Mouse (Mus musculus) regulatory T cell (primary cell): ENCODE measurements around the gene Nf1.
"Not testable (repeated sequence)": the region's sequence is repeated elsewhere in the genome, so short reads cannot be mapped to it uniquely, and the experiment has no call there.

Experiments
- in situ Hi-C: fragments of 300-600 bp; cut with MboI, MseI; formaldehyde crosslinking; loops from one replicate; pipeline ENCODE4 v1.15.1; 2025; ENCODE audit warnings: high pct_unique_total_duplicates

The Nf1 gene

DNA sequence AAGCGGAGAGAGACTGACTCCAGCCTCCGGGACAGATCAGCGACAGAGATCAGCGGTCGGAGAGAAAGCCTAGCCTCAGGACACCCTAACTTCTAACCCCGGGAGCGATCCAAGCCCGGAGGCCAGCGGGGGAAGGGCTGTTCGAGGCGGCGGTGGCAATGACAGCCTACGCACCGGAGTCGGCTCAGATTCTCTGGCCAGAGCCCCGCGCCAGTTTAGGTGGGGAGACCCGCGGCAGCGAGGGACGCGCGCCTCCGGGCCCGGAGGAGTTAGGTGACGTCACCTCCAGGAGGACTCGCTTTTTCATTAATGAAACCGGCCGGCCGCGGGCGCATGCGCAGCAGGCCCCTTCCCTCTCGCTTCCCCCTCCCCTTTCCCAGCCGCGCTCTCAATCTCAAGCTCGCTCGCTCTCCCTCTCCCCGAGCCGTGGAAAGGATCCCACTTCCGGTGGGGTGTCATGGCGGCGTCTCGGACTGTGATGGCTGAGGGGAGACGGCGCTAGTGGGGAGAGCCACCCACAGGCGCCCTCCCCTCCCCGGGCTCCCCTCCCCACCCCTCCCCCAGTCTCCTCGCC lies at the start of gene Nf1:
Gene Nf1, plus strand, starts transcription at position 460 of the 574 bp plus-strand sequence.
- in situ Hi-C loops, result no loop called here

DNA sequence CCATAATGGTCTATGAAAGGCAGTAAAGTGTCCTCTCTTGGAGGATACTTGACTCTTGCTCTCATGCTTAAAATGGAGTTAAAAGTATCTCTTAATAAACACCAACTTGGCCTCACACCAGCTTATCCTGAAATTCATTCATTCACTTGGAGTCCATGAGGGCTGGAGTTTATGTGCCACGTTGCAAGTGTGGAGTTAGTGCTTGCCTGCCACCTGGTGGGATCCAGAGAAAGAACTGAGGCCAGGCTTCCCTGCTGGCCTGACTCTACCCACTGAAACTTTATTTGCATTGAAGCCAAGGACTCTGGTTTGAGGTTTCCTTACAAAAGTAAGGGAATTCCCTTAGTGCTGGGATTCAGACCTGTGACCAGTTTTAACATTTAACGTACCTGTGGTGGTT lies 49.0 kb upstream of the Nf1 start:
- in situ Hi-C loops, result loop anchor here (5.0 kb wide), 1 partner anchor 63 kb away; no protein-coding TSS in a partner anchor

DNA sequence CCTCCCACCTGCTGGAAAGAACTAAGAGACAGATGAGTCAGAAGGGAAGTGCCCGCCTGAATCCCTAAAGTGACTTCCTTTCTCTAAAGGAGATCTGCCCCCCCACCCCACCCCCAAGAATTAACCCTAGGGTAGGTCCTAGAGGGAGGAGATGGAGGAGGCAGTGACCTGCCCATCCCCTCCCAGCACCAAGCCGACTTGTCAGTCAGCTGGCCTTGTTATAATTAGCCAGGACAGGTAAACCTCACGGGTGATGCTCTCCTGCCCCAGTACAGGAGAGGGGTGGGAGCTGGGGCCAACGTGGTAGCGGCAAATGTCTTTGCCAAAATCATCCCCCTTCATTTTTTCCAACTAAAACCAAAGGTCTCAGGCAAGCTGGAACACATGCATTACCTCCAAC lies 47.8 kb upstream of the Nf1 start:
- in situ Hi-C loops, result loop anchor here (5.0 kb wide), 1 partner anchor 64 kb away; no protein-coding TSS in a partner anchor

DNA sequence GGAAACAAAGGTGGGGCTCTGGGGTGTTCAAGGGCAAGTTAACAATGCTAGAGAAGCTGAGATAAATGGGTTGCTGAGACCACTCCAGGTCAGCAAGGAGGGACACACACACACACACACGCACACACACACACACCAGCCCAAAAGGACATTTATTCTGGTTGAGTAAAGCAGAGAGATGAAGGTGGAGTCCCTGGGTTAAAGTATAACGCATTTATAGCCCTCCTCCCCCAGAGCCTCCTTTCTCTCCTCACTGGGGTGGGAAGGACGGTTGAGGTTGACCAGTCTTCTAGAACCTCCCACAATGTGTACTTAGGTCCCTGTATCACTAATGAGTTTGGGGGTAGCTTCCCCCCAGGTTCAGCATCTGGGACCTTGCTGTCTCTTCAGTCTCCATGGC lies 47.4 kb upstream of the Nf1 start:
- in situ Hi-C loops, result loop anchor here (5.0 kb wide), 1 partner anchor 65 kb away; no protein-coding TSS in a partner anchor

DNA sequence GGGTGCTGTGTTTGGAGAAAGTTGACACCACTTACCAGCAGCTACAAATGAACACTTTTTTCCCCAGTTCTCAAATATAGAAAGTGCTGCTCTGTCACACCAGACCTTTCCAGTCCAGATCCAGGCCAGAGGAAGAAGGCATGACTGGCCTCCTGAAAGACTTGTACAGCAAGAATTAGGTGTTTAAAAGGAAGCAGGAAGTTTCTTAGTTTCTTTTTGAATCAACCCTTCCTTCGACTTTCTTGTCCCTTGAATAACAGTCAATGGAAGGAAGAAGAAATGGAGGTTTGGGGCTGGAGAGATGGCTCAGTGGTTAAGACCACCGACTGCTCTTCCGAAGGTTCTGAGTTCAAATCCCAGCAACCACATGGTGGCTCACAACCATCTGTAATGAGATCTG lies 46.5 kb upstream of the Nf1 start:
- in situ Hi-C loops, result loop anchor here (5.0 kb wide), 1 partner anchor 66 kb away; no protein-coding TSS in a partner anchor

DNA sequence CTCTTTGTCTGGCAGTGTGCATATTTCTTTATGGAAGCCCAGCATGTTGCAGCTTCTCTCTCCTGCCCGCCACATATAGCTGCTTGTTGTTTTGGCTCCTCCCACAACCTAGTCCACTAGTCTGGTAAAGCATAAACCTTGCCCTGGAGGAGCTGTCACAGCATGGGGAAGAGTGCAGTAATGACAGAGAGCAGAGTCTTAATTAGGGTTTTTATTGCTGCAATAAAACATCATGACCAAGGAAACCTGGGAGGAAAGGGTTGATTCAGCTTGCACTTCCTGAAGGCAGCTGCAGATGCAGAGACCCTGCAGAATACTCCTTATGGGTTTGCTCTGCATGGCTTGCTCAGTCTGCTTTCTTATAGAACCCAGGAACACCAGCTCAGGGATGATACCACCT lies 45.5 kb upstream of the Nf1 start:
- in situ Hi-C loops, result loop anchor here (5.0 kb wide), 1 partner anchor 67 kb away; no protein-coding TSS in a partner anchor

DNA sequence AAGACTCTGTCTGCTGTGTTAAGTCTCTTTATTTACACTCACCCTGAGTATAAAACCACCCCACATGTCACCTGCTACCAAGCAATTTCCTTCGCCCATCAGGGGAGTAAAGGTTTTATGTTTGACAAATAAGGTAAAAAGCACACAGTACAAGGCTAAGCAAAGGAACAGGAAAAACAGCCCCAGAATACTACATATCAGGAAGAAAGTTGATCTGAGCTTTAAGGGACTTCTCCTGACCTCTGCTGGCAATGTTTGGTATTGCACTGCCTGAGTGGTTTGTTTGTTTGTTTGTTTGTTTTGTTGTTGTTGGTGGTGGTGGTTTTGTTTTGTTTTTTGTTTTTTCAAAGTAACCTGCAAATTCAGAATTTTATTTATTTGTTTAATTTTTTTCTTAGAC lies 43.3 kb upstream of the Nf1 start:
- in situ Hi-C loops, result no loop called here

DNA sequence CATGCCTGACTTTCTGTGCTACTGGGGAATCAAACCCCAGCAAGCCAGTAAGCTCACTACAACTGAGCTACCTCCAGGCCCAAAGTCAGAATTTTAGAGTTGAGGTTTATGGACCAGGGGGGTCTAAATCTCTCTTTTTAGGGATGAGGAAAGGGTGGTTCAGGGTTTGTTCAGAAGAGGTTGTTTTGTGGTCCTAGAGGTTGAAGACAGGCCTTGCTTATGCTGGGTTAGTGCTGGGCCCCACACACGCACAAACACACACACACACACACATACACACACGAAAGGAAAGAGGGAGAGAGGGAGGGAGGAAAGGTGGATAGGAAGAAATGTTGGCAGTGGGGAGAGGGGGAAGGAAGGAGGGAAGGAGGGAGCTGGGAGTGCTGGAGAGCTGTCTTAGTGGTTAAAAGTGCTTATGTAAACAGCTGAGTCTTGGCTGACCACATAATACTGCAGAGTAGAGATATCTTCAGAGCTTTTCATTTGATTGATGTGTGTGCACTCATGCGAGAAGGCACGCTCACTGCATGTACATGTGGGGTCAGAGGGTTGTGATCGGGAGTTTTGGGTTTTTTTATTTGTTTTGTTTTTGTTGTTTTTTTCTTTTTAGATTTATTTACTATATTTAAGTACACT lies 42.5 kb upstream of the Nf1 start, which contains the start of gene Gm9964:
Gene Gm9964, minus strand, starts transcription at position 51 of the 636 bp plus-strand sequence.
- in situ Hi-C loops, result no loop called here

DNA sequence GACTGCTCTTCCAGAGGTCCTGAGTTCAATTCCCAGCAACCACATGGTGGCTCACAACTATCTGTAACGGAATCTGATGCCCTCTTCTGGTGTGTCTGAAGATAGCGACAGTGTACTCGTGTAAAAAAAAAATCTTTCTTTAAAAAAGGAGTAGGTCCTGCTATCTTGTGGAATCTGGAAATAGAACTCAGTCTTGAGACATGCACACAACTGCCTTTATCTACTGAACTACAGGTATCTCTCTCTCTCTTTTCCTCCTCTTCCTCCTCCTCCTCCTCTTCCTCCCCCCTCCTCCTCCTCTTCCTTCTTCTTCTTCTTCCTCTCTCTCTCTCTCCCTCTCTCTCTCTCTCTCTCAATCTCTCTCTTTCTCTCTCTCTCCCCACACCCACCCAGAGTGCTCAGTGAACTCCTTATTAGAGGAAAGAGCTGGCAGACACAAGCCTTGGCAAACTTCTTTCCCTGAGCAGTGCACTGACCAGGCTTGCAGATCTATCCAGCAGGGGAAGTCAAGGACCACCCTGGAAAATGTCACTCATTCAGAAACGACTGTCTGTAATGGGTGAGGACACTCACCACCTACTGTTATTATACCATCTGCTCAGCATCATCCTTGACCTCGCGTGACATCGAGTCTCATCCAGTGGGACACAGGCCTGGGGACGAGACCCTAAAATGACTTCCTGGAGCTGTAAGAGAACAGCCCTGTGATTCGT lies 39.6 kb upstream of the Nf1 start:
- in situ Hi-C loops, result no loop called here

DNA sequence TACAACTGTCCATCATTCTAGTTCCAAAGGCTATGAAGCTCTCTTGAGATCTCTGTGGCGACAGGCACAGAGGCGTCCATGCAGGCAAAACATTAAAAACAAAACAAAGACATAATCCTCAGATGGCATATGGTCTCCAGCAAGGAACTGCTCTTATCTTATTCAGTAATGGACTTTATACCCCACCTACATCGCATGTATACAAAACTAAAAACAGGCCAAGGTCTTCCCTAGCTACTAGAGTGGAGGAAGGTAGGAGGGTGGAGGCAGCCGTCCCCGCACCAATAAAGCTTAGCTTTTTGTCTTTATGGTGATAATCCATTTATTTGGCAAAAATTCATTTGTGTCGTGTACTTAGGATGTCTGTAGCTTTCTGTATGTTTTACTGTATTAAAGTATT lies 36.4 kb upstream of the Nf1 start:
- in situ Hi-C loops, result no loop called here

DNA sequence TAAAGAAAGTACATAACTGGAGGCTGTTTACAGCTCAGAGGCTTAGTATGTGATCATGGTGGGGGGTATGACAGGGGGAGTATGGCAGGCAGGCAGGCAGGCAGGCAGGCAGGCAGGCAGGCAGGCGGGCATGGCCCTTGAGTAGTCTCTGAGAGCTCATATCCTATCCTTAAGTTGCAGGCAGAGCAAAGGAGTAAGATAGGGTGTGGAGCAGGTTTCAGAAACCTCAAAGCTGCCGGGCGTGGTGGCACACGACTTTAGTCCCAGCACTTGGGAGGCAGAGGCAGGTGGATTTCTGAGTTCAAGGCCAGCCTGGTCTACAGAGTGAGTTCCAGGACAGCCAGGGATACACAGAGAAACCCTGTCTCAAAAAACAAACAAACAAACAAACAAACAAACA lies 35.2 kb upstream of the Nf1 start:
- in situ Hi-C loops, result not testable (repeated sequence)

DNA sequence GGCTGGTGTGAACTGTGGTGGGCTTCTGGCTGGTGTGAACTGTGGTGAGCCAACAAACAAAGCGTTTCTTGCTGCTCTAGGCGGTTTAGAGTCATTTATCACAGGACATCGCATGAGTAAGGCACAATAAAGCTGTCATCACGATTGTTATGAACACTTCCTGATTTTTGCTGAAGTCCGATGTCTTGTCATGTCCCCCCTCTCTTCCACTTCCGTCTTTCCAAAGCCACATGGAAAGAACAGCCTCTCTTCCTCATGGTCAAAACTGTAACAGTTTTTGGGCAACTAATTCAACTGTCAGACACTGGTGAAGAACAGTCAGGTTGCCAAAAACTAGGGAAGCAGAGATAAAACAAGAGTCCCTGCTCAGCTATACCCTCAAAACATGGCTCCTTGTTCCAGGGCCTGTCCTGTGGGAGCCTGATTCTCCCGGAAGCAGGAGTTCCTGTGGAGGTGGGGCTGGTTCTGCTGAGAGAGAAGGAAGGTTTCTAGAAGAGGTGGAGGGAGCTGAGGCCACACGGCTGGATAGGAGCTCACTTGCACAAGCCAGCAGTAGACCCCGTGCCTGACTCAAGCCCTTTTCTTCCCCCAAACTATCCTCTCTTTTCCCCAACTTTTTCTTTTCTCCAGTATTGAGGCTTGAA lies 33.7 kb upstream of the Nf1 start:
- in situ Hi-C loops, result no loop called here

DNA sequence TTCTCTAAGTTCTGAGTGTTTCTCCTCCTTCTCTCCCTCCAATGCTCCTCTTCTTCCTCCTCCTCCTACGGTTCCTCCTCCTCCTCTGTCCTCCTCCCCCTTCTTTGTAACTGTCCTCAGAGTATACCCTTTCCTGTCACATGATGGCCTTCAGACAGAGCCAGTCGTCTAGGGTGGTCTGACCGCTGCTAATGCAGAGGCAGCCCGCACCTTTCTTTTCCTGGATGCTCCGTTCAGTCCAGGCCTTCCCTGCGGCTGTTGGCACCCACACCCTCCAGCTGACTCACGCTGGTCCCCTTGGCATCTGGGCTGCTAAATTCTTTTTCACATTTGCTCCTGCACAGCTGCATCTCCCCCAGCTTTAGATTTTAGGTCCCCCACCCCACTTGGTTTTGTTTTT lies 33.0 kb upstream of the Nf1 start:
- in situ Hi-C loops, result no loop called here

DNA sequence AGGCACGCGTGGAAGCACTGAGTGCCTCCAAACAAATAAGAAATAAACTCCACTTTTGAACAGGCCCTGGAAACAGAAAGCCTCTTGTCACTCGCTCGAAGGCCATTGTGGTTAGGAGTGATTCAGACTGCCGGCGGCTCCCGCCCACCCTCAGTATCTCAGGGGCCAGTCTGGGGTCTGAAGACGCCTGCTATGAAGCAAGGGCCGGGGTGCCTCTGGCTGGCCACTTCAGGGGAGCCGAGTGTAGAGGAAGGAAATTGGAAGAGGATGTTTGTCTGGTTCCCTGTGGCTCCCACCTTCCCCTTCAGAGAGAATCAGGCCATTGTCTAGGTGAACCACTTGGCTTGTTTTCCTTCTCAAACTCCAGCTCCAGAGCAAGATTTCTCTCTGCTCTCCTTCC lies 32.5 kb upstream of the Nf1 start:
- in situ Hi-C loops, result no loop called here

DNA sequence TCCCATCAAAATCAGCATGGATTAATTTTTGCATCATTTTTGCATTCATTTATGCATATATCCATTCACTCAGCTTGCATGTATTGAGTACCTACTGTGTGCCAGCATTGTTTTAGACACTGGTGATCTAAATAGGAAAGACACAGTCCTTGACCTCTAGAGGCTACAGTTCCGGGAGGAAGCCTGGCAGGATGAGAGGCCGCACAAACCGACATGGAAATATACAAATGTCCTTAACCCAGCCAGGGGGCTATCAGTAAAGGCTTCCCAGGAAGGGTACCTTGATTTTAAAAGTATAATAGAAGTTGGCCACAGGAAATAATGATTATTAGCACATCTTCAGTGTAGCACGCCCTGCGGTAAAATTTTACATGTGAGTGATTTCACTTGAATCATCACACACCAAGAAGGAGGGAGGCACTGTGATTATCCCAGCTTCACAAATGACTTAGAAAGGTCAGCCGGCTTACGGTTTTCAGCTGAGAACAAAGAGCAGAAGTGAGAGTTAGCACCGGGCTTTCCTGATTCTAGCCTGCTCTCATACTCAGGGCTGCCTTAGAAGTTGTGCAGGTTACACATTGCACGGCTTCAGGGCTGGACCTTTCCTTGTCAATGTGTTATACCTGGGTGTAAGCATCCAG lies 31.8 kb upstream of the Nf1 start:
- in situ Hi-C loops, result no loop called here

DNA sequence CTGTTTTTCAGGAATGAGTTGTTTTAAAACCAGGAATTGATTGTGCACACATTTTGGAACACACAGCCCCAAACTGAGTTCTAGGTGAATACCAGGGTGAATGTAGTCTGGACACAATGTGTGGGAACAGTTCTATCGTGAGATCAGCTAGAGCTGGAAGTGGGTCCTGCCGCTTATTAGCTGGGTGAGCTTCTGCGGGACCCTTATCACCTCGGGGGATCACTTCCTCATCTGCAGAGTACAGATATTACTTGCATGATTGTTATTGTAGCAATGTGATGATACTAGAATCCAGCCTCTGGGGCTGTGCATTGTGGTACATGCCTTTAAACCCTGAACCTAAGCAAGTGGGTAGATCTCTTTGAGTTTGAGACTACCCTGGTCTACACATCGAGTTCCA lies 29.0 kb upstream of the Nf1 start:
- in situ Hi-C loops, result no loop called here

DNA sequence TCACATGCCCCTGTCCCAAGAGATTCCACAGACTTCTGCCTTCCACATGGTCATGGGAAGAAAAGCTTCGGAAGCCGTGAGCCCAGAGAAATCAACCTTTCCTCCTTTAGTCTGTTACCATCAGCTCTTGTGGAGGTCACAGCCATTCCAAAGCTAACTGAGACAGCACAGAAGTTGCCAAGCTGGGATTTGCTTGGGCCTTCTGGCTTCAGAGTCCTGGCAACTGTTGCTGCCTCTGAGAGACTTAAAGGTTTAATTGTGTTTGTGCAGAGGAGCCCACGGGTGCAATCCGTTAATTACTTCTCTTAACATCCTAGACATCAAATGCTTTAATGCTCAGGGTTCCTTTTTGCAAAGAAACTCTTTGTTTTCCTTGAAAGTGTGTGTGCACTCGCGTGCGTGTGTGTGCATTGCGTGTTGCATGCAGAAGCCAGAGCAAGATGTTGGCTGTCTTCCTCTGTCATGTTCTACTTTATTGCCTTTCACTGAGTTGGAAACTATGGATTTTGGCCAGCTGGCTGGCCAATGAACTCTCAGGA lies 22.6 kb upstream of the Nf1 start:
- in situ Hi-C loops, result no loop called here

DNA sequence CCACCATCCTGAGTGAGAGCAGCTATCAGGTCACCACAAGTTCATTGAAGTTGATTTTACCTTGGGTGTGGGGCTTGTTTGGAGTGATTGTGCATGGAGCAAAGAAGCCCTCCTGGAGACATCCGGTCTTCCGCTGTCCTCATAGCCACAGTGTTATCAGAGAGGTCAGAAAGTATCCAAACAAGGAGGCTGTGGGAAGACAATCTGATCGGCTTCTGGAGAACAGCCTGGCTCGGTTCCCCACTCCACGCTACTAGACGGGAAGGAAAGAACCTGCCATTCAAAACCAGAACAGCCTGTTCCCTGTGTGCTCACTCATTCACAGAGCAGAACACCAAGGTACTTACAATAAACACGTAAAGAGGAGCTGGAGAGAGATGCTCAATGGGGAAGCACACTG lies 19.7 kb upstream of the Nf1 start:
- in situ Hi-C loops, result no loop called here

DNA sequence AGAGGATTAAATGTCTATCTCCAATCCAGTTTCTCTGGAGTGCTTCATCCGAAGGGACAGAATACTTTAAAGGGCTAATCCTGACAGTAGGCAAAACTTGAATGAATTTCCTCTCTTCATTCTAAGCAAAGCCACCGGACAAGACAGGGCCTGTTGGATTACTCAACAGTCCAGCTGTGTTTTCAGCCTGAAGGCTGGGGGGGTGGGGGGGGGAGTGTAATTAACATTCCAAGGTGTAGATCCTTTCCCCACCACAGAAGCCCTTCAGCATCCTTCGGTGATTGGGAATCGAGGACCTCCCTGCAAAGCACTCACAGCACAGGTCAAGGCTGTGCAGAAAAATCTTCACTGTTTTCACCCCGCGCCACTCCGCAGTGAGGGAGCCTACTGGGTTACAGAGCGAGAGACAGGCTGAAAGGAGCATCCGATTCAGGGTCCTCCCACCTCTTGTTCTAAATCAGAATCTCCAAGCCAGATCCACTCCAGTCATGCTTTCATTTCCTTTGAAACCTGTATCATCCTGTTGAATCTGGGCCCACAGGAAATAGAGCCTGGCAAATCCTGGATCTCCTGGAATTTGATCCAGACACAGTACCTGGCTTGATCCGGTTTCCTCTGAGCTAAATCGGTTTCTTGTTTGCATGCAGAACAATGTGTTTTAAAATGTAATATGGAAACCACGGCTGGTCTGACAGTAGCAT lies 15.4 kb upstream of the Nf1 start:
- in situ Hi-C loops, result no loop called here

DNA sequence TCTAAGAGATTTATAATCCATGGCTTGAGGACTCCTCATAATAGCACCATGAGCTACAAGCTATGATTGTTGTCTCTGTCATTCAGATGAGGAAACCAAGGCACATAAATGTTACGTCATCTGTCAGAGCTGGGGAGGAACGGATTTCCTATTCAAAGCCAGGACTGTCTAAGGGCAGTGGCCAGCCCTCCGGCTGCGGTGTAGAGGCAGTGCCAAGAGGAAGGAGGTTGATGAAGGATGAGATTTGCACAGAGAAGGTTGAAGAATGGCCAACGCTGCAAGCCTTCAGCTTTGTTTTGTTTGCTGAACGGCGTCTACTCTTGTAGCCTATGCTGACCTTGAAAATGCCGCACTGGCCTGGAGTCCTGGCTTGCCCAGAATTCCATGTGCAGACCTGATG lies 13.8 kb upstream of the Nf1 start:
- in situ Hi-C loops, result loop anchor here (5.0 kb wide), 1 partner anchor 53 kb away; no protein-coding TSS in a partner anchor

DNA sequence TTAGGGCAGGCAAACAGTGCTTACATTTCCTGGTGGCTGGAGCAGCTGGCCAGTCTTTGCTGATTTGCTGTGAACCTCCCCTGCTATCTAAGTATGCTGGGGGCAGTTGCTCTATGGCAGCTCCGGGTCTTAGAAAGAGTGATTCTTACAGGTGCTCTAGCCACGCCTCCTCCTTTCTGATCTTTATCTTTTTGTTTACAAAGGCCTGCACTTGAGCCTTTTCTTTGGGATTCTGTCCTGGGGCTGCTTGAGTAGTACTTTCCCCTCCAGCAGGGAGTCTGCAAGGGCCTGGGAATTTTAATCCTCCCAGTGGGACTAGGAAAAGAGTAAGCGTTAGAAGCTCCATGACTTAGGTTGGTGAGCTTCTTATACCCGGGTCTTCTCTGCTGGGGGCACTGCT lies 12.4 kb upstream of the Nf1 start:
- in situ Hi-C loops, result loop anchor here (5.0 kb wide), 1 partner anchor 55 kb away; no protein-coding TSS in a partner anchor
